Mouse (Mus musculus): Measurements from ENCODE around the gene Ptgs2. TPM values are rescaled to one million over a fixed set of nuclear protein-coding genes. Genes with fewer than 3 reads are reported as not detected.

Gene Ptgs2
- total and polyA plus RNA-seq, 2 experiments from 2014 or later: 0.05 to 1.7 TPM

- Histone ChIP-seq H3K4me2 (ENCODE audit: low read depth, low read length) (no peak overlapping the region), H3K9ac (replicated peaks; ENCODE audit: low read depth, low read length) (no peak overlapping the region), H3K4me1 (ENCODE audit: control insufficient read depth, insufficient read depth) (no peaks in the 10 kb centered on the region), H3K4me3 (ENCODE audit: low read depth, low read length) (no peak overlapping the region), H3K36me3 (replicated peaks; ENCODE audit: control insufficient read depth, insufficient read depth, low read length) (no peaks in the 10 kb centered on the region), H3K9me3 (replicated peaks; ENCODE audit: control insufficient read depth, low read length) (no peaks in the 10 kb centered on the region), H3K27ac (ENCODE audit: low read depth) (no peak overlapping the region), H3K27me3 (ENCODE audit: control insufficient read depth, insufficient read depth, low read length) (no peaks in the 10 kb centered on the region)
- WGBS: 71% methylated on average over 6 of the region's 6 CpGs
- no peak for DNase-seq (ENCODE audit: low spot score)
- TF ChIP-seq EP300 (IDR thresholded peaks at IDR 0.05; ENCODE audit: low read depth) (no peak), CTCF (IDR thresholded peaks at IDR 0.05; ENCODE audit: low read depth) (no peak)
- no peak for ATAC-seq (ENCODE audit: insufficient read depth, low read depth)
These were observed 30.2 kb downstream of the Ptgs2 start for GRCm38 (mm10) chr1:150130070-150130469.

- ATAC-seq (ENCODE audit: insufficient read depth, low read depth) (no peak), DNase-seq (ENCODE audit: low spot score) (no peak)
- Histone ChIP-seq H3K4me1 (ENCODE audit: control insufficient read depth, insufficient read depth) (no peaks in the 10 kb centered on the region), H3K27me3 (ENCODE audit: control insufficient read depth, insufficient read depth, low read length) (no peaks in the 10 kb centered on the region), H3K4me2 (ENCODE audit: low read depth, low read length) (no peak overlapping the region), H3K36me3 (replicated peaks; ENCODE audit: control insufficient read depth, insufficient read depth, low read length) (no peaks in the 10 kb centered on the region), H3K27ac (ENCODE audit: low read depth) (no peak overlapping the region), H3K9me3 (replicated peaks; ENCODE audit: control insufficient read depth, low read length) (no peaks in the 10 kb centered on the region), H3K9ac (replicated peaks; ENCODE audit: low read depth, low read length) (no peak overlapping the region), H3K4me3 (ENCODE audit: low read depth, low read length) (no peak overlapping the region)
- WGBS: 75% methylated on average over 5 of the region's 5 CpGs
- TF ChIP-seq EP300 (IDR thresholded peaks at IDR 0.05; ENCODE audit: low read depth): no peak
- TF ChIP-seq CTCF (IDR thresholded peaks at IDR 0.05; ENCODE audit: low read depth): no peak
These were observed 30.9 kb downstream of the Ptgs2 start for GRCm38 (mm10) chr1:150130586-150131275.

GRCm38 (mm10) chr1:150135350-150135749, 35.5 kb downstream of the Ptgs2 start:
- Histone ChIP-seq H3K4me3 (ENCODE audit: low read depth, low read length) (no peak overlapping the region), H3K27ac (ENCODE audit: low read depth) (no peak overlapping the region), H3K36me3 (replicated peaks; ENCODE audit: control insufficient read depth, insufficient read depth, low read length) (no peaks in the 10 kb centered on the region), H3K9ac (replicated peaks; ENCODE audit: low read depth, low read length) (no peak overlapping the region), H3K9me3 (replicated peaks; ENCODE audit: control insufficient read depth, low read length) (no peaks in the 10 kb centered on the region), H3K4me1 (ENCODE audit: control insufficient read depth, insufficient read depth) (no peaks in the 10 kb centered on the region), H3K27me3 (ENCODE audit: control insufficient read depth, insufficient read depth, low read length) (no peaks in the 10 kb centered on the region), H3K4me2 (ENCODE audit: low read depth, low read length) (no peak overlapping the region)
- ATAC-seq (ENCODE audit: insufficient read depth, low read depth) (no peak), DNase-seq (ENCODE audit: low spot score) (no peak)
- TF ChIP-seq EP300 (IDR thresholded peaks at IDR 0.05; ENCODE audit: low read depth) (no peak), CTCF (IDR thresholded peaks at IDR 0.05; ENCODE audit: low read depth) (no peak)

GRCm38 (mm10) chr1:150139730-150140129, 39.9 kb downstream of the Ptgs2 start:
- WGBS: 53% methylated on average over 9 of the region's 9 CpGs
- no peak overlapping the region for H3K4me3 ChIP-seq (ENCODE audit: low read depth, low read length)
- H3K4me1 ChIP-seq (ENCODE audit: control insufficient read depth, insufficient read depth): no peaks in the 10 kb centered on the region
- ATAC-seq (ENCODE audit: insufficient read depth, low read depth) (no peak), DNase-seq (ENCODE audit: low spot score) (no peak)
- no peak for TF ChIP-seq EP300 (IDR thresholded peaks at IDR 0.05; ENCODE audit: low read depth)
- no peak for TF ChIP-seq CTCF (IDR thresholded peaks at IDR 0.05; ENCODE audit: low read depth)
- H3K9me3 ChIP-seq (replicated peaks; ENCODE audit: control insufficient read depth, low read length): no peaks in the 10 kb centered on the region
- no peak overlapping the region for H3K27ac ChIP-seq (ENCODE audit: low read depth)
- H3K27me3 ChIP-seq (ENCODE audit: control insufficient read depth, insufficient read depth, low read length): no peaks in the 10 kb centered on the region
- no peak overlapping the region for H3K4me2 ChIP-seq (ENCODE audit: low read depth, low read length)
- no peak overlapping the region for H3K9ac ChIP-seq (replicated peaks; ENCODE audit: low read depth, low read length)
- no peaks in the 10 kb centered on the region for H3K36me3 ChIP-seq (replicated peaks; ENCODE audit: control insufficient read depth, insufficient read depth, low read length)

GRCm38 (mm10) chr1:150141939-150142338, 42.1 kb downstream of the Ptgs2 start:
- DNase-seq (ENCODE audit: low spot score) (no peak), ATAC-seq (ENCODE audit: insufficient read depth, low read depth) (no peak)
- no peak overlapping the region for H3K27ac ChIP-seq (ENCODE audit: low read depth)
- 94% methylated on average over 1 of the region's 1 CpGs for WGBS
- H3K4me1 ChIP-seq (ENCODE audit: control insufficient read depth, insufficient read depth): no peaks in the 10 kb centered on the region
- no peak overlapping the region for H3K4me3 ChIP-seq (ENCODE audit: low read depth, low read length)
- H3K36me3 ChIP-seq (replicated peaks; ENCODE audit: control insufficient read depth, insufficient read depth, low read length): no peaks in the 10 kb centered on the region
- no peak overlapping the region for H3K9ac ChIP-seq (replicated peaks; ENCODE audit: low read depth, low read length)
- H3K9me3 ChIP-seq (replicated peaks; ENCODE audit: control insufficient read depth, low read length): no peaks in the 10 kb centered on the region
- no peak overlapping the region for H3K4me2 ChIP-seq (ENCODE audit: low read depth, low read length)
- H3K27me3 ChIP-seq (ENCODE audit: control insufficient read depth, insufficient read depth, low read length): no peaks in the 10 kb centered on the region
- TF ChIP-seq EP300 (IDR thresholded peaks at IDR 0.05; ENCODE audit: low read depth): no peak
- no peak for TF ChIP-seq CTCF (IDR thresholded peaks at IDR 0.05; ENCODE audit: low read depth)

- Histone ChIP-seq H3K9me3 (replicated peaks; ENCODE audit: control insufficient read depth, low read length) (no peaks in the 10 kb centered on the region), H3K27me3 (ENCODE audit: control insufficient read depth, insufficient read depth, low read length) (no peaks in the 10 kb centered on the region), H3K36me3 (replicated peaks; ENCODE audit: control insufficient read depth, insufficient read depth, low read length) (no peaks in the 10 kb centered on the region), H3K4me1 (ENCODE audit: control insufficient read depth, insufficient read depth) (no peaks in the 10 kb centered on the region), H3K4me2 (ENCODE audit: low read depth, low read length) (no peak overlapping the region), H3K27ac (ENCODE audit: low read depth) (no peak overlapping the region), H3K4me3 (ENCODE audit: low read depth, low read length) (no peak overlapping the region), H3K9ac (replicated peaks; ENCODE audit: low read depth, low read length) (no peak overlapping the region)
- ATAC-seq (ENCODE audit: insufficient read depth, low read depth): no peak
- no peak for DNase-seq (ENCODE audit: low spot score)
- WGBS: 54% methylated on average over 1 of the region's 1 CpGs
- TF ChIP-seq CTCF (IDR thresholded peaks at IDR 0.05; ENCODE audit: low read depth) (no peak), EP300 (IDR thresholded peaks at IDR 0.05; ENCODE audit: low read depth) (no peak)
These were observed 43.7 kb downstream of the Ptgs2 start for GRCm38 (mm10) chr1:150143578-150143977.
